Mouse (Mus musculus): Measurements from ENCODE around the gene Dusp18.
"Not testable (repeated sequence)": the region's sequence is repeated elsewhere in the genome, so short reads cannot be mapped to it uniquely, and the experiment has no call there.

Gene Dusp18

DNA sequence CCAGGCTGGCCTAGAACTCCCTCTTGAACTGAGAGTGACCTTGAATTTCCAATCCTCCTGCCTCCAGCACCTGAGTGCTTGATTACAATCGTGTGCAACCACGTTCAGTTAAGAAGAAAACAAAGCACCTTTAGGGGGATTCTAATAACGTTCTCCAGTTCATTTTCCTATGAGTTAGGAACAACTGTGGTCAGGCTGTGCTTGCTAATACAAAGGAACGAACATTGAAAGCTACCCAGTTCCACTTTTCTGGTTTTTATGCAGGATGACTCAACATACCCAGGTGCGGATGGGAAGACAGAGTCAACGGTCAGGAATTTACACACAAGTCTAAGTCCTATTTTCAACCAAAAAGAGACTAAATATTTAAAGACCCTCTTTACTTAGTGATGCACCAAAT is 1.1 kb upstream of the Dusp18 start:
- DNase-seq (ENCODE audit: low spot score in 2 of 2), result no peak

- no peak for DNase-seq (ENCODE audit: low spot score in 2 of 2)
Measured at GRCm38 (mm10) chr11:3895458-3895857, 418 bp downstream of the Dusp18 start.

- DNase-seq (ENCODE audit: low spot score in 2 of 2), result no peak
Measured at GRCm38 (mm10) chr11:3895933-3896332, 893 bp downstream of the Dusp18 start.

GRCm38 (mm10) chr11:3900296-3900695 is 5.3 kb downstream of the Dusp18 start:
- DNase-seq (ENCODE audit: low spot score in 2 of 2), result no peak

DNA sequence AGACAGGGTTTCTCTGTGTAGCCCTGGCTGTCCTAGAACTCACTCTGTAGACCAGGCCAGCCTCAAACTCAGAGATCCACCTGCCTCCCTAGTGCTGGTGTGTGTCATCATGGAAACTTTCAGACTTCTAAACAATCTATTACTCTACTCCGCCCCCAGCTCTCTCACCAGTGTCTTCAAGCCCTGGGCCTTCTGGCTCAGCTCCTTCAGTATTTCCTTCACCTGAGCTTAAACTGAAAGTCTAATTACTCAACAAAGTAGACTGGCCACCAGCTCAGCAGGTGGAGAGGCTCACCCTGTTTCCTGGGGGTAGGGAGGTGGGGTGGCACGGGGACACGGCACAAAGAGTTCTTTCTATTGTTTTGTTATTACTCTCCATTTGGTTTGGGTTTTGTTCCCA is 7.5 kb downstream of the Dusp18 start:
- DNase-seq (ENCODE audit: low spot score in 2 of 2), result no peak

DNA sequence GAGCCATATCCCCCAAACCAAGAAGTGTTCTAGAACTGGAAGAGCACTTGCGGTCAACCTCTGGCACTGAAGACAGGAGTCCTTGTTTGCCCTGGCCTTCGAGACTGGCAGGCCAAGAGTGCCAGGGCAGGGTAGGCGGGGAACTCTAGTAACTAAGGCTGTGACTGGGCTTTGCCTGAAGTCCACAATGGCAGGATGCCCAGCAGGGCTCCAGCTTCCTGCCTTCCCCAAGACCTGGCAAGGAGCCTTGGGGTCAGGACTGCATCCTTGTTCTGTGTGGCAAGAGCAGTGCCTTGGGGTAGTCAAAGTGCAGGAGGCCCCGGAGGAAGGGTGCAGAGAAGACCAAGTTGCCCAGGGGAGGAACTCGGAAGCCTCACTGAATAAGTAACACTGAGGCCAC is 8.0 kb downstream of the Dusp18 start:
- DNase-seq (ENCODE audit: low spot score in 2 of 2), result peak; percentile 40 to 73

DNA sequence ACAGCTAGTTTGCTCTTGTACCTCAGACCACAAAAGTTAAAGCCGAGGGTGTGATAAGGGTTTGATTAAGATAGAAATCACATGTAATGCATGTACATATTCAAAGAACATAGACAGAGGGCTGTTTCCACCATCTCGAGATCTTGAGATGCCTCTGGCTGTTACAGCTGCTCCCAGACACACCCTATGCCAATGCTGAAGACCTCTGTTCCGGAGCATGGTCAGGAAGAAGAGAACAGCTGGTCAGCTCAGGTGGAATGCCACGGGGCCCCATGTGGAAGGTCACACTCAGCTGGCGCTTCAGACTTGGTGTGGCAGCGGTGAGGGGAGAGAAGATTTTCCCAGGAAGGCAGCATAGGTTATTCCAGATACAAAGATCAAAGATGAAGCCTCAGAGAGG is 9.6 kb downstream of the Dusp18 start:
- DNase-seq (ENCODE audit: low spot score in 2 of 2), result no peak

DNA sequence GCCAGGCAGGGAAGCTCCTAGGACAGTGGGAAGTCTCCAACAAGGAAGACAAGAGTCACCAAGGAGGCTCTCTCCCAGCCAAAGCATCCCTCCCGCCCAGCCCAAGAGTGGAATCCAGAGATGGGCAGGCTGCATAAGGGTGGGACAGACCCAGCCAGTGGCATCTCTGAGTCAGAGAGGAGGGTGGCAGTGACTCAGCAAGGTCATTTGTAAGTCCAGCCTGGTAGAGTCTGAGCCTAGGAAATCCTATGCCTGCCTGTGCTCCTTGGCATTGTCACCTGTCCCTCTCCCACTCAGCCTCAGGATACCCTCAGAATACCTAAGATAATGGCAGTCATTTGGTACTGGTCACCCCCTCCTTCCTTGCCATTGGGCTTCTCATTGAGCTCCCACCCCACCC is 10.4 kb downstream of the Dusp18 start:
- no peak for DNase-seq (ENCODE audit: low spot score in 2 of 2)

DNA sequence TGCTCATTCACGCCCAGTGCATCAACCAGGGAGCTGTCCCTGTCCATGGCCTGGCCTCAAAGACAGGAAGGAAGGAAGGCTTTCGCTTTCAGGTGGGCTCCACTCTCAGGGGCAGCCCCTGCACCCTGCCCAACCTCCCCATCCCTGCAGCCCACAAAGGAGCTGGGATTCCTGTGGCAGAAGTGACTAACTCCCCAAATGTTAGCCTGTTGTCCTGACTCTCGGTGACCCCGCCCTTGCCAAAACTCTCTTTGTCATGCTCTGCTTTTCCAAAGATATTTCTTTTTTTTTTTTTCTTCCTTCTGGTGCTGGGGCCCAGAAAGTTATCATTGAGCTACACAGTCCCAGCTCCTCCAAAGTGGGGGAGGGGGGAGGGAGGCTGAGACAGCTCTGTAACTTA is 14.2 kb downstream of the Dusp18 start:
- DNase-seq (ENCODE audit: low spot score in 2 of 2), result no peak

DNA sequence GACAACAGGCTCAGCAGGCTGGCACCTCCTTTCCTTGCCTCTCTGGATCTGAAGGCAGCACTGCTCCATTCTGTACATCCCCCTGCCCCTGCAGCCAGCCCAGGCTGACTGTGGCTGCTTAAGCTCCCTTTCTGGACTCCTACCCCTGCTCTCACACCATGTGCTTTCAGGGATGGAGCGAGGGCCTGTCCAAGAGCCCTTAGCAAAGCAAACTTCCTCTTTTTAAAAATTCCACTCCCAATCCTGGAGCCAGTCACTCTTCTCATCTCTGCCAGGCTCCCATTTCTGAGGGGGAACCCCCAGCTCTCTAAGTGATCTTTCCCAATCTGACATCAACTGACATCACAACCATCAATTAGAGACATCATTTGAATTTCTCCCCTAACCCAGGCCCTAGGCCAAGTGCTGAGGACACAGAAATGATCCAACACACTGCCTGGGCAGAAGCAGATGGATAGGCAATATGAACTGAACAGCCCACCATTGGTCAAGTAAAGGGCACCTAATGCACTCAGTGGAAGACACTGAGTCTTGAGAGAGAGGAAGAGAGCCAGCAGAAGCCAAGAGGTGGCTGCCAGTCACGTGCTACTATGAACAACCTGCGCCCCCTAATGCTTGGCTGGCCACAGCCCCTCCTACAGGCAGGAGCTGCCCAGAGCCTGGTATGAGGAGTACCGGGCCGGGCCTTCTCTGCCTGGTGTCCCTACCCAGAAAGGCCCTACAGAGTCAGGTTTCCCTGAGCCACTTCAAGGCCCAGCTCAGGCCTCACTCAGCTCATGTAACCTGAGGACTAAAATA is 15.7 kb downstream of the Dusp18 start:
- DNase-seq (ENCODE audit: low spot score in 2 of 2), result no peak

- DNase-seq (ENCODE audit: low spot score in 2 of 2), result not testable (repeated sequence)
Measured at GRCm38 (mm10) chr11:3911440-3911839, 16.4 kb downstream of the Dusp18 start.

- DNase-seq (ENCODE audit: low spot score in 2 of 2), result peak in 1 of 2 experiments; percentile 33
Measured at GRCm38 (mm10) chr11:3912100-3912874, 17.2 kb downstream of the Dusp18 start.

DNA sequence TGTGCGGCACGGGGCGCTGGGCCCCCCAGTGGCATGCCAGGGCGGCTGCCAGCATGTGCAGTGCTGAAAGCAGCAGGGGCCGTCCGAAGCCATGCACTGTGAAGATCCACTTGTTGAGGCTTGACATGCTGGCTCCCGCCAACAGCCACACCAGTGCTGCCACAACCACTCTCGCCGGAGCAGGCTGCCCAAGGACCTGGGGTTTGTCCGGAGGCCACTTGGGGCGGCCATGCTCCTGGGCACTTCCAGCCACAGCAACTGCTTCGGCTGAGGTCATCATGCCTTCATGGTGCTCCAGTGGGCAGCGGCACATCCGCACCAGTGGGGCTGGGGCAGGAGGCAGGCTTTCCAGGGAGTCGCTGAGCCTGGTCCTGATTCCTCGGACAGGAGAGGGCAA is 17.8 kb downstream of the Dusp18 start:
- peak; percentile 33 to 40 for DNase-seq (ENCODE audit: low spot score in 2 of 2)

GRCm38 (mm10) chr11:3913316-3914108 is 18.5 kb downstream of the Dusp18 start:
- DNase-seq (ENCODE audit: low spot score in 2 of 2), result peak; percentile 89 to 93

GRCm38 (mm10) chr11:3914109-3914840 is 19.2 kb downstream of the Dusp18 start, which contains the start of gene Slc35e4:
TSS of gene Slc35e4 (minus strand) at chr11:3914664.
- DNase-seq (ENCODE audit: low spot score in 2 of 2), result peak; percentile 58 to 77

DNA sequence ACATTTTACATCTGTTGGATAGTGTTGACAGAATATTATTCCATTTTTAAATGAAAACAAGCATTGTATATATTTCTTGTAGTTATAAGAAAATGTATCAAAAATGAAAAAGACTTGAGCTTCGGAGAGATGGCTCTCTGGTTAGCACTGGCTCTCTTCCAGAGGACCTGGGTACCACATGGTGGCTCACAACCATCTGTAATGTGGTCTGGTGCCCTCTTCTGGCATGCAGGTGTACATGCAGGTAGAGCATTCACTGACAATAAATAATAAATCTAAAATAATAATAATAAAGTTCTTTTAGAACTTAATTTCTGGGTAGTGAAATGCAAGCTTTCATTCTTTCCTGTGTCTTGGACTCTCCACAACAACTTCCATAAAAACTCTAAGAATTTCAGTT is 23.7 kb downstream of the Dusp18 start:
- no peak for DNase-seq (ENCODE audit: low spot score in 2 of 2)

DNA sequence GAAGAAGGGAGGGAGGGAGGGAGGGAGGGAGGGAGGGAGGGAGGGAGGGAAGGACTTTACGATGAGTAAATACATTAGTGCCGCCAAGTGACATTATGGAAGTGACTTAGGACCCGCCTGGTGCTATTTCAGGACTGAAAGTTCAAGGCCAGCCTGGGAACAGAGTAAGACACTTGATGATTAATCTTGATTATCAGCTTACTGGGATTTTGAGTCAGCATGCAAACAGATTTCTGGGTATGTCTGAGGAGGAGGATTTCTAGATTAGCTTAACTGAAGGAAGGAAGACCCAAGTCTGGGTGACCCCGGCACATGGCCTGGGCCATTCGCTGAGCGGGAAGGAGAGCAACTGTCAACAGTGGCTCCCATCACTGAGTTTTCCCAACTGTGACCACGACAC is 25.4 kb downstream of the Dusp18 start:
- DNase-seq (ENCODE audit: low spot score in 2 of 2), result no peak

DNA sequence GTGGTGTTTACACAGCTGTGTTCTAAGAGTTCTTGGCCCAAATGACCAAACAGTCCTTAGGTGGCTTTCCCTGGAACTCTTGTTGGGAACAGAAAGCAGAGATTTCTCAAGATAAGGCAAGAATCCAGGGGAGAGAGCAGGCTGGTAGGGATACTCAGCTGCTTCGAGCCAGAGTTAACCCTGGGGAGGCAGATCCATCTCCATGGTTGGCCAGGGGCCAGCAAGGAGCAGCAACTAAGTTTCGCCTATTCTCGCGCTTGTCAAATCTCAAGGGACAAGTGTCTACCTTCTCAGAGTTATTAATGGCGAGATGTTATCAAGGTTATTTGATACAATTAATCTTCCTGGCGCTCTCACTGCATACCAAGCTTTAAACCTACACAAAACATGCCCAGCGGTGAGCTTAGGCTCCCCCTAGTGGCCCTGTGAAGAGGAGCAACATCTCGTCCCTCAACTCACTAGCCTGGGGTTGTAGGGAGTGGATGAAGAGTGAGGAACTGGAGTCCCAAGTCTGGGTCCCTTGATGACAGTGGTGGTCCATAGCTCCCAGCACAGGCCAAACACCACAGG is 26.3 kb downstream of the Dusp18 start:
- peak in 1 of 2 experiments; percentile 53 for DNase-seq (ENCODE audit: low spot score in 2 of 2)

DNA sequence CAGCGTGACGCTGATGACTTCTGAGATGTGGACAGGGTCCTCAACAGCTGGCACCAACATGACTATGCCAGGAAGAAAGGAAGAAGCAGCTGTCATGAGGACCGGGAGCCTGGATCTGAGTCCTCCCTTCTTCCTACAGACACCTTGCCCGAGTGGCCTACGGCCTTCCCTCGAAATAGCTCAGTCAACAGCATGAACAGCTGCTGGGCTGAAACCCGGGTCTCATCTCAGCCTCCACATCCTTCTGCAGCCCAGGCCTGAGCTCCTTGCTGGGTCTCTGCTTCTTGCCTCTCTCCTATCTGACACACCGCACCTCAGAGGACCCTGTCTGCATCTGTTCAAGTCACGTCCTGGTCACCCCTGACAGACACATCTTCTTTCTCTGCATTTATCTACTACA is 27.1 kb downstream of the Dusp18 start:
- no peak for DNase-seq (ENCODE audit: low spot score in 2 of 2)

GRCm38 (mm10) chr11:3922731-3923130 is 27.7 kb downstream of the Dusp18 start:
- DNase-seq (ENCODE audit: low spot score in 2 of 2), result no peak

DNA sequence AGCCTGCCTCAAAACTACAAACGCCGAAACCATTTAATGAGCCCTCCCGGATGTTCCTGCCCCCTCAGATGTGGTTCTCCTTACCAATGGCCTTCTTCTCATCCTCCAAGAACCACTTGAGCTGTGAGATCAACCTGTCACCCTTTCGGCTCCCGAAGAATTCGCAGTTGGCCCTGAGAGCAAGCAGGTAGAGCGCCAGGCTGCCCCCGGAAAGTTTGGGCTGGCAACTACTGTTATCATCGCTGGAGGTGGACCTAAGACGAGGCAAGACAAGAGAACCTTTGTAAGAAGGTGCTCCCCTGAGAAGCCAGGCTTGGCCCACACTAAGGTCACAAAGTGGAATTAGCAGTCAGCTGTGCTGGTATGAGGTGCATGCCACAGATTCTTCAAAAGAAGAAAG is 30.9 kb downstream of the Dusp18 start:
- no peak for DNase-seq (ENCODE audit: low spot score in 2 of 2)
